Mouse (Mus musculus): ENCODE measurements at regions not wholly inside any gene's neighbourhood (a gene's known extent, or its start where the extent isn't known, plus 50 kb on each side); places are given as distances from the start of the nearest gene placed in this dataset.
"Not testable (repeated sequence)": the region's sequence is repeated elsewhere in the genome, so short reads cannot be mapped to it uniquely, and the experiment has no call there.

DNA sequence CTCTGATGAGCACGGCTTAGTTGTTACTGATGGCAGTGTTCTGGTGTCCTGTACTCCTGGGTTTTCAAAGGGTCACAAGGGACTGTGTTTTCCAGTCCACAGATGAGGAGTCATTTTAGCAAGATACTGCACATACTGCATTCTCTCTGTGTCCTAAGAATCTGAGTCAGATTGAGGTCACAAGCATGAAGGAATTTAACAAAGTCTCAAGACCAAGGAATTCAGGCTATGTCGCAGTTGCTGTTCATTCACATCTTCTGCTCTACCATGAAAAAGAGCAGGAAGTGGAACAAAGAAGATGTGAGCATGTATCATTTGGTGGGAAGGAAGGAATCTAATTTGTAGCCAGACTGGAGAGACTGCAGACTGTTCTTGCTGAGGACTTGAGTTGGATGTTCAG, 402.2 kb upstream of the Adamts5 start:
- DNase-seq: no peak

DNA sequence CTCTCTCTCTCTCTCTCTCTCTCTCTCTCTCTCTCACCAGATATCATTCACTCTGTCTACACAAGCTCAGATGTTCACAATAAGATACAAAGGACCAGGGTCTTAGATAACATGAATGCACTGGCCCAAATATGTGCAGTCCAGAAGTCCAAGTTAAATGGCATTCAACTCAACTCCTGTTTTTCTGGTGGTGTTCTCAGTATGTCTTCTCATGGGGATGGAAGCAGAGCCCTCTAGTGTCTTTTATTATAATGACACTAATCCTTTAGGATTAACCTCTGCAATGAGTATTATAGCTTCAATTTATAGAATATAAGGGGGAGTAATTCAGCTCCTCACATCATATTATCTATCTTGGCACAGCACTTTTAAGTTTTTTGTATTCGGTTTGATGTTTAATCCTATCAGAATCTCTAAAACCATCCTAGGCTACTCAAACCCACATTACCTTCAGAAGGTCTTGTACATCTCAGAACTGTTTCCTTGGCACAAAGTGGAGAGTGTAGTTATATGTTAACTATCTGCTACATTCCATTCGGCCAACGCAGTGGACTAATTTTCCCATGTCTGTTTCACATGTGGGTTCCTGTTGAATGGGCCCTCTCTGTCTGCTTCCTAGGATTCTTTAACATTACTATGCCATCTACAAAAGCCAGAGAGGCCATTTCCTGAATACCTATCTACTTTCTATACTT, 401.0 kb upstream of the Adamts5 start:
- DNase-seq: no peak

DNA sequence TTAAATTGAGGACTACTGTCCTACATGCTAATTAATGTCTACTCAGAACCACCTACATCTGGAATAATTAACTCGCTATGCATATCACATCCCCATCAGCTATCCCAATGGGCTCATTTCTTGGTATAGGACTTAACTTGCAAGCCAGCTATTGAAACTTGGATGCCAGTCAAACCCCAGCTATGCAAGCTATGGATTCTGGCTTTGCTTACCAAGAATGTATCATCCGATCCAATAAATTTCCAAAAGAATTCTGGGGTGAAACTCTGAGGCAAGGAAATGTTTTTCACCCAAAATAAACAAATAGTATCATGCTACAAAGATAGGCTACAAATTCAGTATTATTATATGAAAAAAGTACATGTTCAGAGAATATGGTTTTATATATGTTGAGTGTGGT, 392.8 kb upstream of the Adamts5 start:
- DNase-seq: no peak

DNA sequence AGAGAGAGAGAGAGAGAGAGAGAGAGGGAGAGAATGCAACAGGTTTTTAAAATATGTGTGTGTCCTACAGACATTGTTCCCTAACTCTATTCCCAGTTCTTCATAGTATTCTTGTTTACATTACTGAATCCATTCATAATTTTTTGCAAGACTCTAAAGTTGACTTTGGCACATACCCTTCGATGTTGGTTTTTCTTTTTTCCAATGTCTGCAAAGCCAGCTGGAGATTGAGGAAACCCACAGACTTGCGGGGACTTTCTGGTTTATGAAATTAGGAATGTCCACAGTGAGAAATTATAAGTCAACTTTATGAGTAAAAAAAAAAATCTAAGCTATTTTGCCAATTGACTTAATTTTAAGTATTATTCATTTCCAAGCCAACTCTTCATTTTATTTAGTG, 379.7 kb upstream of the Adamts5 start:
- DNase-seq: no peak

DNA sequence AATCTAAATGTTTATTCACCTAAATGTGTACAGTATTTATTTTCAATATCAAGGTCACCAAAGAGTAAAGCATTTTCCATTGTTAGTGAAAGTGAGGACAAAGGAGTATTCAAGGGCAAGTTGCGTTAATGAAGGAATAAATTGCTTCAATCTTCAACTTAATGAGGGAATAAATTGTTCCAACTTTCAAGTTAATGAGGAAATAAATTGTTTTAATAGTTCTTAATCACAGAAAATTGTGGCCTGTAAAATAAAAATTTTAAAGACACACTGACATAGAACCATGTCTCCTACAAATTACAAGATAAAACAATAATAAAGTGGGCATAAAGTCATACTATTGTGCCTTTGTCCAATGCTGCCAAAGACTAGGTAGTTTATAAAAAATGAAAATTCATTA, 375.4 kb upstream of the Adamts5 start:
- DNase-seq: no peak

DNA sequence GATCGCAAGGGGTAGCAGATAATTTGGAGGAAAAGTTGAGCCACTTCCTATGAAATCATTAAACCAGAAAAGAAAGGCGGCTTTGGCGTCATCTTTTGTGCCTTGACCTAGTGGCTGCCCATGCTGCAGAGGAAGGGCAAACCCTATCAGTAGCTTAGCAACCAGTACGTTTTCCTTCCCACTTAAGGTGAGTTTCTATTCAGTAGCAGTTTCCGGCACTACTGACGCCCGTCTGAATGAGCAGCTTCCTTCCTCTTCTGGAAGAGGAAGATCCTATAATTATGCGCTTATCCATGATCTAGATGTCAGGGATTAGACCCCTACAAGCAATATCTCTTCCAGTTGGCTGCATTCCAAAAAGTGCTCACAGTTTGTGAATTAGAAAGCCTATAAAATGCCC, 360.0 kb upstream of the Adamts5 start:
- peak; percentile 5 for DNase-seq

DNA sequence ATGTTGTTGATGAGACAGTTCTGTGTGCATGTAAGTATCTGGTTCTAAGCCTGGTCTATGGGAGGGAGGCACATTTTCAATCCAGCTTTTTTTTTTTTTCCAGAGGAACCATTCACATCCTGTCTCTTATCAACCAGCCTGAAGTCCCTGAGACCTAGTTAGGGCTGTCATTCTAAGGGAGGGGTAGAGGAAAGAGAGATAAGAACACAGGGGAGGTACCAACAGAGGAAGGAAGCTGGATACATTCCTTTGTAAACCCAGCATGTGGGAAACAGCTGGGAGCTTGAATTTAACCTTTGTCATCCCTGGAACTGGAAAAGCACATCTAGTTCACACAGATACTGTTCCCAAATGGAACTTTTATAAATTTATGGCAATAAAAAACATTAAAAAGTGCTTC, 351.0 kb upstream of the Adamts5 start:
- peak; percentile 12 for DNase-seq

DNA sequence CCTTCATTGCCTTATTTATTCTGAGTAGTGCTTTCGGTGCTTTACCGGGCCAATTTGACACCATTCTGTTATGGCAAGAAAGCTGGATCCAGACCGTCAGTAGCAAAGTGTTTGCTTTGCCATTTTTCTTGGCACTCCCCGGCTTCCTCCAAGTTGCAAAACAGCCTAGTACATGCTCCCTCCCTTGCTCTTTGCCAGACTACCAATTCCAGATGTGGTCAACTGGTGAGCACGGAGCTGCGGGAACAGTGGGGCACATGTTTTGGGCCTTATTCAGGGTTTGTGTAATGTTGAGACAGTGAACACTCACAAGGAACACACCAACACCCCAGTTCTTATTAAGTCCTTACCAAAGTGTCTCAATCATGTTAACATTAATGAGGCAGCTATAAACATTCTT, 348.4 kb upstream of the Adamts5 start:
- peak; percentile 19 for DNase-seq

DNA sequence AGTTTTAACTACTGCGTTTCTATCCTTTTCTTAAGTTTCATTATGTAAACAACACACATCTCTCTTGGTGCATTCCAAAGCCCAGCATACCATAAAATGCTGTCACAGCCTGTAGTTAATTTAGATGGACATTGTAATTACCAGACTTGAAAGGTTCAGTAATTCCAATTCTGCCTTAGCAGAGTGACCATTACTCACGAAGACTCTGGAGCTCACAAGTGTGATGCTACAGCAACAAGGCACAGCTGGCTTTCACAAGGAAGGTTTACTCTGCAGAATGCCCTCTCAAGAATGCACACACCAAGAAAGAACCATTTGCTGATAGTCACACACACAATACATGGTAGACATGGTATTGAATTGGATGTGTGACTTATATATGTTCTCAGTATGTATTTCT, 342.6 kb upstream of the Adamts5 start:
- no peak for DNase-seq

DNA sequence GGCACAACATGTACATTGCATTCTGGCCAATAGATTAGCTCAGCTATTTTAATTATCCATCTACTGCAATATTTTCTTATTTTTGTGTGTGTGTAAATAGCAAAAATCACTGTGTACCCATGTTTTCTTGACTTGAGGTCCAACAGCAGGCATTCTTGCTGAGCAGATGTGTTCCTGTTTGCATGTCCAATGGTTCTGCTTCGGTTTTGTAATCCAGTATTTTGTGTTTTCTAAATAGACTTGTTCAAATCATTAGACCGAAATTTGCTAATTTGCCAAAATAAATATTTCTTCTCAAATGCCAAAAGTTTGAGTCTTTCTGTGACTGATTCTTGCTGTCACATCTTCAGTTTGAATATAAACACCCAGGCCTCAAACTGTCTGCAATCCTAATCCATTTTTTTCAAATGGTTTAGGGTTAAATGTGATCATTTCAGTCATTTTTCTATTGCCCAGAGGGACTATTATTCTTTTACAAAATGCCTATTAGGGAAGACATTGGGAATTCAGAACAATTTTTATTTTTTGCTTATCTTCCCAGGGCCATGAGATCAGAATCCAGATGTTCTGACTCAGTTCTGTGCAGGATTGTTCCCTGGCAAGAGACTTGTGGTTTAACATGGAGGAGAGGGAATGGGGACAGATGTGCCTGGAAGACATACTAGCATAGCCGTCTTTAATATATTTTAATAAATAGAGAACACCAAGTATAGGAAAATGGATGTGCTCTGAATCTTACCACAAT, 341.3 kb upstream of the Adamts5 start:
- DNase-seq: peak; percentile 12

DNA sequence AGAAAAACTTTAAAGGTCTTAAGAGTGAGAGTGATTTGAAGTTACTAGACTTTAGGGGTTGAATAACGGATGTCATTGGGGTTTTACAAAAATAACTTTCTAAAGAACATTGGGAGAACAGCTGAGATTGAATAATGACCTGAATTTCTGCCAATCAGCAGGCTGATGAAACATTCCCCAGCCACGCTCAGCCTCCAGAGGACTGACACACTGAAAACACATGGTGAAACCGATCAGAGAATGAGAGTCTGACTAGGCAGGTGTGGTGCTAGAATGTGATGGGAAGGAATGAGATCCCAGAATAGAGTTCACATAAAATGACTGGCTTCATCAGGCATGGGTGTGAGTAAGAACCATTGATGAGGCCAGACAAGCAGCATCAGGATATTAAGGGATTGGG, 321.4 kb upstream of the Adamts5 start:
- peak; percentile 23 for DNase-seq

DNA sequence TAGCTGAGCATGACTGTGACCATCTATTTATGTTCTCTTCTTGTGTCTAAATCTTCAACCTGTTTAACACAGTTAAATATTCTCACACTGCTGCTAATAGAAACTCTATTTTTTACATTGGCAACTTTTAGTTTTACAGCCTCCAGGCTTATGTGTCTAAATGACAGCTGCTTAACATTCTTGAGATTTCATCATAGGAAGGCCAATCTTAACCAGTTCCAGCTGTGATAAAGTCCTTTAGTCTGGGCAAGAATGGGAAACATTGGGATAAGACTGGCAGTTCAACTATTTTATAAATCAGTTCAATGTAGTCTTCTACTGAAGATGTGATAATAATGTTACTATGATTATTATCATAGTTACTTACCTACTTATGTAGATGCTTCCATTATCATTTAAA, 308.9 kb upstream of the Adamts5 start:
- DNase-seq: no peak

DNA sequence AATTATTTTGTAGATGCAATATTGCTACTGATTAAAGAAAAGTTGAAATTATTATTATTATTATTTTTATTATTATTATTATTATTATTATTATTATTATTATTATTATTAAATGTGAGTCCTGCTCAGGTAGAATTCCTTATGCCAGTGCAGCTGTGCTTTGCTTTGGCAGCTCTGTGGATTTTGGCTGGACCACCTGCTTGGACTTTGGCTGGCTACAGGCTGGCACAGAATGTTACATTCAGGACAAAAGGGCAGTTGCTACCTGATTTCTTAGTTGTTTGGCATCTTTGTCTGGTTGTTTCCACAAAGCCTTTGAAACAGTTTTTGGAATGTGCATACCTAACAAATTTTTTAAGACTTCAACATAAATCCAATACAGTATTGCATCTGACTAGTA, 307.7 kb upstream of the Adamts5 start:
- DNase-seq: no peak

DNA sequence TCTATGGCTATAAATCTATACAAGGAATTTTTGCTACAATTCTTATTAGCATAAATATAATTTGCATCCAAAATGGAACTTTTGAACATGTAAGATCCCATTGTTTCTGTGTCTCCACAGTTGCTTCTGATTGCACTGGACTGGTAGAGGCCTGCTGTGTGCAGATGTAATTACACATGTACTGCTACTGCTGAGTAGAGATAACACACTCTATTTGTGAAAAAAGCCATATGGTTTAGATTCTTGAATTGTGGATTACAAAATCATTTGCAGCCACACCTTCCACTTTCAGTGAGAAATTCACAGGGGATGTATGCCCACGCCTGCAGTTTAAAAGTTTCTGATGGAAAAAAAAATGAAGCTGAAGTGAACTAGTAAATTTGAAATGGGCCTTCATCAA, 288.2 kb upstream of the Adamts5 start:
- DNase-seq: no peak

DNA sequence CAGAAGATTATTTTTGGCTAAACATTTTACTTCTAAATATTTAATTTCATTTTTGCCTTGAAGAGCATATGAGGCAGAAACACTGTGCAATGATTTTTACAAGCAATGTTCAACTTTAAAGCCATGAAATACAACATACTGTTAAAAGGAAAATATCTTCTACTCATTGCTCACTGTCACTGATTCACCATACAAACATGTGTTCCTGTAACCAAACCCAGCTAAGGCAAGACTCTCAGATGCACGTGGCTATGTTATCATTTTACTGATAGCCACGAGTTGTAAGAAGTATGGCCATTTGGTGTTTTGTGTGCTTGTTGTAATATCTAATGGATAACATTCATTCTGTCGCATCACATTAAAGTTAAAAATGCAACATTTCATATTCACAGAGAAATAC, 287.3 kb upstream of the Adamts5 start:
- DNase-seq: no peak

DNA sequence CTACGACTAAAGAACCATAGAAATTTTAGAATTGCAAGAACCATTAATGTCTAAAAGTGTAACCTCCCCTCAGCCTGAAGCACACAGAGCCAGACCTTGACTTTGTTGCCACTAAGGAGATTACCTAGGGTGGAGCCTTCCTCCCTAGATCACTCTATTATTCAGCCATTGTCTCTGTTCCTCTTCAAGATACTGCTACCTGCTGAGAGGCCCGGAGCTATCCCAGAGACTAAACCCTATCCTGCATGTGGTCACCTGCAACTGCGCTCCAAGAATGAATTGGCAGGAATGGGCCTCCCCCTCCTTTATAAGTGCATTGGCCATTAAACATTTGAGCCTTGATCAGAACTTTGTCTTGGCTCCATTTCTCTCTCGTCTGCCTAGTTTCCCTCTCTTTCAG, 286.0 kb upstream of the Adamts5 start:
- not testable (repeated sequence) for DNase-seq

DNA sequence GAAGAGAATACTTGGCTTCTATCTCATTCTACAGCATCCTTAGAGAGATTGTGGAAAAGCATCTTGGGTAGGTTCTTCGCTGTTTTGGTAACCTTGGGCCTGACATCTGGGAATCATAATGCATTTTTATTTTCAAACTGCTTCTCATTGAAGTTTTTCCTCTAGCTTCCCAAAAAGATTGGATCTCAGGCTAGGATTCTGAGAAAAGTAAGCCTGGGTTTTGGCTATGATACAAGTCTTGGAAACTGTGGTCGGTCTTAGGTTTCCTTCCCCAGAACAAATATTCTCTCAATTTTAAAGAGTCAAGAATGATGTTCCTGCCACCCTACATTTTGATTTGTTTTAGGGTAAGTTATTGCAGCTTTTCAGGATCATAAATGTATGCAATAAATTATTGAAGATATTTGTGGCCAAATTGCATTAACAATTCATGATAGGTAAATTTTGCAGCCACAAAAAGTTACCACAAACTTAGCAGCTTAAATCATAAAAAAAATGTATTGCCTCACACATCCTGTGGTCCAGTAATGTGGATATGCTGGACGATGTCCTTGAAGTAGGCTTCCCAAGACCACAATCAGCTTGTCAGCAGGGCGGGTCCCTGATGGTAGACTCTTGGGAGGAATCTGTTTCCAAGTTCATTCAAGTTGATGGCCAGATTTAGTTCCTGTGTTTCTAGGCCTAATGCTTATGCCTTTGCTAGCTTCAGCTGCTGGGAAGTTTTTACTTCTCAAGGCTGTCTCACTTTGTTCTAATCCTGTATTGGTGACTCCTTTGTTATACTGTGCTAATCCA, 257.6 kb upstream of the Adamts5 start:
- no peak for DNase-seq

DNA sequence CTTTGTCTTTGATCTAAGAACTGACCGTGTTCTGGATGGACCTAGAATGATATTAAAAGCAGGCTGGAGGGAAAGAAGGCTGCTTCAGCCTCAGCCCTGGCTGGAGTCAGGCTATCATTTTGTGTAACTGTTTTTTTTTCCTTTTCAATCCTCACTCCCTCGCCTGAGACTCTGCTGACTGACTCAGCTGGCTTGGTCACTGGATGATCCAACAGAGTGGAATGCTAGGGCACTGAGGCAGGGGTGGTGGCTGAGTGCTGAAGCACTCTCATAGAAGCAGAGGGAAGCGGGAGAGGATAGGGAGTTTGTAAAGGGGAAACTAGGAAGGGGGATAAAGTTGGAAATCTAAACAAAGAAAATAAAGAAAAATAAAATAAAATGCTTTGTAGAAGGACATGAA, 236.5 kb upstream of the Adamts5 start:
- peak; percentile 2 for DNase-seq

DNA sequence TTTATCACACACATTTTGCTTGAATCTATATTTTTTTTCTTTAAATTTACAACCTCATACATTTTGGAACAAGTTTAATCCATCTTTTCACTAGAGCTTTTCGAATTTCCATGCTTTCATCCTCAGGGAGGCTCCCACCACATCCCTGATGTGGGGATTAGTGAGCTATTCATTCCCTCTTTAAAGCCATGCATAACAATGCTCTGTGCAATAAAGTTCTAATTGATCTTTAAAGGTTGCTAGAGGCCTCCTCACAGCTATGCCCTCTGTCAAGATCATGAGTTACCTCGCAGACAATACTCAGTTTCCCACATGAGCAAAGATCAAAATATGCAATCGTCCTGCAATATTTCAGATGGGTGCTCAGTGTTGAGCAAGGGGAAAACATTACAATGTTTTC, 234.5 kb upstream of the Adamts5 start:
- DNase-seq: no peak

DNA sequence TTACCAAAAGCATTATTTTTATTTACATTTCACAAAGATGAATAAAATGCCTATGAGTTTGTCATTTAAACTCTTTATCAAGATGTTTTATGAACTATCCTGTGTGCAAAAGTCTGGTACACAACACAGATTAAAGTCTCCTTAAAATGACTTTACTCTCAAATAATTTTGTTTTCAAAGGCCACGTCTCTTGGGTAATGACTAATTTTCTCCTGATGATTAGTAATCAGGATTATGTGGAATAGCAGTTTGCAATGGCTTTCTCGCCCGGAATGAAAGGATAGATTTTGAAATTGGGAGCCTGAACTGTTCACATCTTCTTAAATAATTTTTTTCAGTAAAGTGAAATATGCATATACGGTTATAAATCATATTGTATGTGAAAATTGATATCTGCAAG, 225.8 kb upstream of the Adamts5 start:
- DNase-seq: no peak

DNA sequence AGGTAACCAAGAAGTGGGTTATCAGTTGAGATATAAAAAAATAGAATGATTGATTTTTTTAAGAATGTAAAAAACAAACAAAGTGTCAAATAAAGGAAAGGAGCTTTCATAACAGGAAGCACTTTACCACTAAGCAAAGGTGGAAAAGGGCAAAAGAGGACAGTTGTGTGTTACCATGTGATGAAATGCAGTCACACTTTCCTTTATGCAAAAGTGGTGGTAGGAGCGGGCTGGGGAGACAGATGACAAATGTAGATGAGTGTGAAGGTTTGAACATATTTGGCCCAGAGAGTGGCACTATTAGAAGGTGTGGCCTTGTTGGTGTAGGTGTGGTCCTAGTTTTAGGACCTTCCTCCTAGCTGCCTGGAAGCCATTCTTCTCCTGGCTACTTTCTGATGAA, 222.6 kb upstream of the Adamts5 start:
- DNase-seq: no peak

DNA sequence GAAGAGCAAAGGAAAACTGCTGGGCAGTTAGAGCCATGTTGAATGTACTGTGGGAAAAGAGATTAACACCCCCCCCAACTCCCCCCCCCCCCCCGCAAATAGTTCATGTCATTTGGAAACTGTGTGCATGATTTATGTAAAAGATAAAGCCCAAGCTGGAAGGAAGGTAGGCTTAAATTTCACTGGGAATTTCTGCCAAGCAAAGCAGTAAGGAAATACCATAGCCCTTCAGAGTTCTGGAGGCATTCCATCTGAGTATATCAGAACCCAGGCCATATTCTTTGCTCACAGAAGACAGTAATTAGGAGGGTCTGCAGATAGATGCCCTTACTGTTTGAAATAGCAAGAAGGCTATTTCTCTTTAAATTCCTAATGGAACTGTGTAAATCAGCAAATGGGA, 221.3 kb upstream of the Adamts5 start:
- DNase-seq: no peak

DNA sequence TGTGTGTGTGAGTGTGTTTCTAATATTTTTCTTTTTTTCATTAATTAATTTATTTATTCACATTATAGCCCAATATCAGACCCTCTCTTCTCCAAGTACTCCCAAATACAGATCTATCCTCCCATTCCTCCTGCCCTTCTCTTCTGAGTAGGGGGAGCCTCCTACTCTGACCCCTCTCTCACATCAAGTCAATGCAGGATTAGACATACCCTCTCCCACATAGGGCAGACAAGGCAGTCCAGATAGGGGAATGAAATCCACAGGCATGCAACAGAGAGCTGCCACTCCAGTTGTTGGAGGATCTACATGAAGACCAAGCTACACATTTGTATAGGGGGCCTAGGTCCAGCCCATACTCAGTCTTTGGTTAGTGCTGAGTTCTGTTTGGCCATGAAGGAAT, 216.3 kb upstream of the Adamts5 start:
- DNase-seq: no peak
